Mouse (Mus musculus) cerebellum, adult 2 months (tissue): ENCODE measurements around the gene Klrb1b. TPM values are rescaled to one million over a fixed set of nuclear protein-coding genes. Genes with fewer than 3 reads are reported as not detected.
"Not testable (repeated sequence)": the region's sequence is repeated elsewhere in the genome, so short reads cannot be mapped to it uniquely, and the experiment has no call there.

Experiments
- DNase-seq, 2 experiments: peaks; one replicate each; pipeline ENCODE4 v3.0.0; 2021
- H3K27ac ChIP-seq: fragments of 200-500 bp; 2 replicates; pipeline ENCODE4 v1.5.1; 2012; ENCODE audit warnings: low read length, control low read depth, inconsistent platforms; ENCODE audit not compliant: insufficient read depth
- H3K27me3 ChIP-seq: fragments of 200-500 bp; 2 replicates; pipeline ENCODE4 v1.6.1; 2012; ENCODE audit warnings: inconsistent platforms, mild to moderate bottlenecking, low read length, moderate library complexity; ENCODE audit not compliant: control insufficient read depth, insufficient read depth
- H3K4me1 ChIP-seq: fragments of 200-500 bp; 2 replicates; pipeline ENCODE4 v1.6.1; 2011; ENCODE audit warnings: low read length; ENCODE audit not compliant: control insufficient read depth, insufficient read depth
- H3K4me3 ChIP-seq: fragments of 200-500 bp; replicated peaks from 2 replicates; pipeline ENCODE3; 2011; ENCODE audit warnings: mild to moderate bottlenecking, low read depth, low read length, control low read depth; ENCODE audit not compliant: insufficient read depth
- CTCF ChIP-seq: fragments of 200-500 bp; IDR thresholded peaks from 2 replicates; pipeline ENCODE4 v1.5.1; 2011; ENCODE audit warnings: low read depth, mild to moderate bottlenecking, control low read depth, low read length, moderate library complexity, borderline replicate concordance; ENCODE audit not compliant: insufficient read depth
- POLR2A ChIP-seq: fragments of 200-500 bp; IDR thresholded peaks from 2 replicates; pipeline ENCODE4 v1.6.1; 2011; ENCODE audit warnings: low read length, control low read depth, borderline replicate concordance; ENCODE audit not compliant: insufficient read depth
- WGBS: fragments of 180-500 bp; shearing (Covaris S2); methylation state at CpG from one replicate; pipeline ENCODE4 v1.1.7; 2018; 5-methylcytosine and 5-hydroxymethylcytosine counted together
- polyA plus RNA-seq: library from polyadenylated mRNA; depleted of rRNA; stranded (reverse); fragments of >200 nt; gene quantifications from 2 replicates; pipeline ENCODE4 v1.2.3, GENCODE M21; 2012; rRNA removed

The Klrb1b gene
- polyA plus RNA-seq, 1 experiment, result not detected

- not testable (repeated sequence) for H3K27ac ChIP-seq, H3K4me1 ChIP-seq, H3K27me3 ChIP-seq, H3K4me3 ChIP-seq
- TF ChIP-seq CTCF, result peak; percentile 55; the same call in 1 of the 2 replicates
- 66% methylated on average over 6 of the region's 6 CpGs for WGBS
- DNase-seq, result peak; percentile 41 to 42
These were observed 59.5 kb downstream of the Klrb1b start for GRCm38 (mm10) chr6:128766486-128767254.

- no peaks in the 10 kb centered on the region for H3K4me1 ChIP-seq
- H3K27me3 ChIP-seq, result no peaks in the 10 kb centered on the region
- no peak for DNase-seq
- no peak for TF ChIP-seq CTCF
- no peak for TF ChIP-seq POLR2A
- 90% methylated on average over 1 of the region's 1 CpGs for WGBS
- H3K27ac ChIP-seq, result no peak overlapping the region
- H3K4me3 ChIP-seq, result no peak overlapping the region
These were observed 60.9 kb downstream of the Klrb1b start for GRCm38 (mm10) chr6:128765211-128765610.

GRCm38 (mm10) chr6:128764598-128764997 lies 61.5 kb downstream of the Klrb1b start:
- H3K27me3 ChIP-seq, result no peaks in the 10 kb centered on the region
- TF ChIP-seq CTCF, result no peak
- peak overlapping the region; percentile 91 for H3K4me3 ChIP-seq
- no peak for DNase-seq
- H3K27ac ChIP-seq, result no peak overlapping the region
- WGBS, result 3% methylated on average over 5 of the region's 5 CpGs
- no peaks in the 10 kb centered on the region for H3K4me1 ChIP-seq

- Histone ChIP-seq H3K27ac (peak overlapping the region; percentile 10; the same call in 1 of the 2 replicates), H3K4me3 (peak overlapping the region; percentile 91), H3K27me3 (no peaks in the 10 kb centered on the region), H3K4me1 (no peaks in the 10 kb centered on the region)
- peak; percentile 34; the same call in 1 of the 2 replicates for TF ChIP-seq POLR2A
- peak; percentile 71 for TF ChIP-seq CTCF
- WGBS, result under 1% methylated on average over 30 of the region's 30 CpGs
- peak; percentile 98 to 99 for DNase-seq
These were observed 62.2 kb downstream of the Klrb1b start for GRCm38 (mm10) chr6:128763736-128764523.

Other genes with a start within 250 kb of the Klrb1b start
- 10.4 and 17.3 TPM in 2 replicates for gene A2ml1, start 244.7 kb downstream of the Klrb1b start, polyA plus RNA-seq
- not detected in 2 replicates for gene Klrb1a, start 202.8 kb downstream of the Klrb1b start, polyA plus RNA-seq
- gene Clec2h, start 163.9 kb downstream of the Klrb1b start, polyA plus RNA-seq, result 0.34 TPM in 1 of 2 replicates, not detected in the other
- not detected in 2 replicates for gene Klrb1, start 103.3 kb downstream of the Klrb1b start, polyA plus RNA-seq
- 0.08 TPM in 1 of 2 replicates, not detected in the other for gene Klrb1c, start 37.1 kb downstream of the Klrb1b start, polyA plus RNA-seq
- not detected in 2 replicates for gene Gm44511, start within 50 bp of the Klrb1b start, polyA plus RNA-seq
- gene Clec2i, start 61.3 kb upstream of the Klrb1b start, polyA plus RNA-seq, result 0.06 TPM in 1 of 2 replicates, not detected in the other
- gene BC035044, start 64.8 kb upstream of the Klrb1b start, polyA plus RNA-seq, result 0.30 and 0.79 TPM in 2 replicates
- gene Clec2g, start 108.0 kb upstream of the Klrb1b start, polyA plus RNA-seq, result not detected in 2 replicates
- gene Klrb1f, start 219.6 kb upstream of the Klrb1b start, polyA plus RNA-seq, result not detected in 2 replicates